Mouse (Mus musculus): ENCODE measurements around the gene Nrip1. TPM values are rescaled to one million over a fixed set of nuclear protein-coding genes. Genes with fewer than 3 reads are reported as not detected.

Gene Nrip1
- polyA plus RNA-seq, 1 experiment from 2014 or later = 40.0 TPM

- Histone ChIP-seq H3K27me3 (ENCODE audit: low read depth, poor library complexity, severe bottlenecking) (no peaks in the 10 kb centered on the region), H3K36me3 (peaks cover 36% of the 10 kb centered on the region), H3K9me3 (replicated peaks) (peaks cover 11% of the 10 kb centered on the region), H3K4me1 (peaks cover 18% of the 10 kb centered on the region), H3K4me3 (no peak overlapping the region), H3K27ac (replicated peaks) (no peak overlapping the region)
- 92% methylated on average over 6 of the region's 6 CpGs for WGBS
- DNase-seq (ENCODE audit: low spot score) = no peak
These were observed 37.7 kb downstream of the Nrip1 start for GRCm38 (mm10) chr16:76335913-76336312.

DNA sequence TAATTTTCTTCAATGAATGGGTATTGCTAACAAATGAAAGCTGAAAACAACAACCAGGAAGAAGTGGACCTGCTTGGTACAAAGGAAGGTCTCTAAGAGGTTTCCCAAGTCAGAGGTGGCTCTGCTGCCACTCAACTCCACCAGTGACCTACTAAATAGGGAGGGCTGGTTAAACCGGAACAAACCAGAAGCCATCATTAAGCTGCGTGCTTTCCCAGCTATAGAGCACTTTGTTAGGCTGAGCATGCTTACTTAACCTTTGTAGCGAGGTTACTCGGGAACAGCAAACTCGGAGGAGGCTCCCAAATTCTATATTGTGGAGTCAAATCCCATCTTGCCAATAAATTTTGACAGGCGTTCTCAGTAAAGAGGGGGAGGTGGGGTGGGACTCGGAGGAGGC lies 41.5 kb downstream of the Nrip1 start:
- peaks cover 22% of the 10 kb centered on the region for H3K4me1 ChIP-seq
- peaks cover 13% of the 10 kb centered on the region for H3K36me3 ChIP-seq
- 50% methylated on average over 7 of the region's 7 CpGs for WGBS
- H3K9me3 ChIP-seq (replicated peaks) = peaks cover 8% of the 10 kb centered on the region
- DNase-seq (ENCODE audit: low spot score) = no peak
- H3K27ac ChIP-seq (replicated peaks) = no peak overlapping the region
- H3K4me3 ChIP-seq = no peak overlapping the region
- no peaks in the 10 kb centered on the region for H3K27me3 ChIP-seq (ENCODE audit: low read depth, poor library complexity, severe bottlenecking)

DNA sequence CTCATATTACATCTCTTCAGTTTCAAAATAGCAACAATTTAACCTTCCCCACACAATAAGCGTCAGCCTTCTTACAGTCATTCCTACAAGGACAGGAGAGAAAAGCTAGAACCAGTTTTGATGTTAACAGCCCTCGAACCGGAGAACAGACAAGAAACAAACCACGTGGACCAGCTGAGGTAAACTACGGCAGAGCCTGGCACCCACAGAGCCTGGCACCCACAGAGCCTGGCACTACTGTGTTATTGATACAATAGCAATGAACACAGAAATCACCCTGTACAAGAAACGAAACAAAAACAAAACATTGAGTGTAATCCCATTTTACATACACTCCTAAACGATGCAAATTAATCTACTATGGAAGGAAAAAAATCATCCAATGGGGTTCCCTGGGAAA lies 42.4 kb downstream of the Nrip1 start:
- DNase-seq (ENCODE audit: low spot score) = no peak
- Histone ChIP-seq H3K9me3 (replicated peaks) (no peaks in the 10 kb centered on the region), H3K36me3 (peaks cover 13% of the 10 kb centered on the region), H3K4me3 (no peak overlapping the region), H3K27me3 (ENCODE audit: low read depth, poor library complexity, severe bottlenecking) (peaks cover 7% of the 10 kb centered on the region; the same call in 1 of the 2 replicates), H3K4me1 (peaks cover 22% of the 10 kb centered on the region), H3K27ac (replicated peaks) (no peak overlapping the region)
- 89% methylated on average over 7 of the region's 7 CpGs for WGBS

DNA sequence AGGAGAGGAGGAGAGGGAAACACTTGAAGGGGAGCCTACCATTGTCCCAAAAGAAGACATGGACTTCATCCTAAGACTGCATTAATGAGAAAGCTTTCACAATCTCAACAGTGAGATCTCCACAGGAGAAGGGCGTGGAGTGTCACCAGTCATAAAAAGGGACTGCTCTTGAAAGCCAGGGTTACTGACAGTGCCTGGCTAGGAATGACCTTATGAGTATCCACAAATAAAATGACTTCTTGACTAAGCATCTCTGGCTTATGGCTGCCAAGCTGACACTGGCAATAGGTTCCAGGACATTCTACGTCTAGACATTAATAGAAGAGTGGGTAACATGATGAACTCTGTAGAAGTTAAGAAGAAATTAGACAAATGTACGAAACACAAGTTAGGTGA lies 48.3 kb downstream of the Nrip1 start:
- Histone ChIP-seq H3K36me3 (peaks cover 22% of the 10 kb centered on the region), H3K4me3 (no peak overlapping the region), H3K4me1 (peaks cover 43% of the 10 kb centered on the region), H3K27ac (replicated peaks) (no peak overlapping the region), H3K9me3 (replicated peaks) (no peaks in the 10 kb centered on the region), H3K27me3 (ENCODE audit: low read depth, poor library complexity, severe bottlenecking) (peaks cover 27% of the 10 kb centered on the region)
- no peak for DNase-seq (ENCODE audit: low spot score)
- 87% methylated on average over 3 of the region's 3 CpGs for WGBS

DNA sequence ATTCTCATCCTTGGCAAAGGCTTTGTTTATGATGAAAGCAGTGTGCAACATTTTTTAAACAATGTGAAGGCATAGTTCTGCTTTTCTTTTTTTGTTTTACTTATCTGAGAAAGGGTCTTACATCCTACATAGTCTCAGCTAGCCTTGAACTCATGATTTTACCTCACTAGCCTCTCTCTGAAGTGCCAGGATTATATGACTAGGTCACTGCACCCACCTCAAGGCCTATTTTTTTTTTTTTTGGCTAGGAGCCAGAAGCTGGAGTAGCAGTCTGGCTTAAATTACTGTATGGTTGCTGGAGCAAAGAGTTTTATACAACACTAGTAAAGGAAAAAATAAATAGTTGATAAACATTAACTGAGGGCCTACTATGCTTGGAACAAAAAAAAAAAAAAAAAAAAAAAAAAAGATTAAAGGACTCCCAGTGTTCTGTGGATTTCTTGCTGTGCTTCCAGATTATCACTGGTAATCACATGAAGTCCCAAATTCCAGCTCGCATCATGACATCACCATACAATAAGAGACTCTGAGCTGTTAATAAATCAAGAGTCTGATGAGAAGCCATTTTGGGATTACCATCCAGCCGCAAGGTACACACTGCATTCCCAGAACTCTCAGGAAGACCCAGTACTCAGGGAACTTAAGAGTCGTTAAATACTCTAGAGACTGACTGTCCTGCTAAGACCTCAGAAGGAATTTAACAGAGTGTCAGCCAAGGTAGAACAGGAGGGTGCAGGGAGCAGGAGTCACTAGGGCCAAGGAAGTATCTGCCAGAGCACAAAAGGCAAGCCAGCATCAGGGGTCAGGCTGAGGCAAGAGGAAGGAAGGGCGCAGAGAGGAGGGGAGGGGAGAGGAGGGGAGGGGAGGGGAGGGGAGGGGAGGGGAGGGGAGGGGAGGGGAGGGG lies 49.0 kb downstream of the Nrip1 start:
- Histone ChIP-seq H3K27me3 (ENCODE audit: low read depth, poor library complexity, severe bottlenecking) (peaks cover 27% of the 10 kb centered on the region), H3K4me1 (peaks cover 49% of the 10 kb centered on the region), H3K27ac (replicated peaks) (no peak overlapping the region), H3K36me3 (peaks cover 22% of the 10 kb centered on the region), H3K4me3 (no peak overlapping the region), H3K9me3 (replicated peaks) (no peaks in the 10 kb centered on the region)
- no peak for DNase-seq (ENCODE audit: low spot score)
- 82% methylated on average over 3 of the region's 4 CpGs for WGBS

DNA sequence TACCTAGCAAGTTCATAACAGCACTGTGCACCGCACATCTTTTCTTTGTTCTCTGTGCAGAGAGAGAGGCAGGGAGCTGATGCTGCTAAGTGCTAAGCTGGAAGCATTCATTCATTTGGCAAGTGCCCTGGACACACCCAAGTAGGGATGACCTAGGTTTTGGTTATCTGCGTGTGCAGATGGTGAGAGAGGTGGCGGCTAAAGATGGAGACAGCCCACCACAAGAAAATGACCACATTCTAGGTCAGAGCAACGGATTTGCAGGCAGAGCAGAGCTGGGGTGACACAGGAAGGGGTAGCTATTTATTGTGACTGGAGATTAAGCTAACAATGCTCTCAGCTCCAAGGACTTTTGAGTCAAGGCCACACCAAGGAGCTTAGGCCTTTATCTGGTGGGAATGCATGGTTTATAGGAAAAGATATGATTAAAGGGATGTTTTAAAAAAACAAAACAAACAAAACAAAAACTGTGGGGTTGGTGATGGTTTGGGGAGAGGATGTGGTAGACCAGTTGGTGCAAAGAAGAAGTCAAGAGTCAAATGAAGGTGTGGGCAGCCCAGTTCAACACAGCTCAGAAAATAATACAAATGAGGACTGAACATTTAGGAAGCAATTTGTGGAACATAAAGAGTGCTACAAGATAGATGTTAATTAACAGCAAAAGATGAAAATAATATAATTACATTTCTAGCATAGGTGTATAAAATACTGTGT lies 49.9 kb downstream of the Nrip1 start:
- Histone ChIP-seq H3K27ac (replicated peaks) (peak overlapping the region; percentile 17; the same call in 1 of the 2 replicates), H3K4me1 (peaks cover 59% of the 10 kb centered on the region), H3K36me3 (peaks cover 22% of the 10 kb centered on the region), H3K9me3 (replicated peaks) (no peaks in the 10 kb centered on the region), H3K4me3 (no peak overlapping the region), H3K27me3 (ENCODE audit: low read depth, poor library complexity, severe bottlenecking) (peaks cover 27% of the 10 kb centered on the region)
- WGBS = 68% methylated on average over 4 of the region's 4 CpGs
- DNase-seq (ENCODE audit: low spot score) = no peak

DNA sequence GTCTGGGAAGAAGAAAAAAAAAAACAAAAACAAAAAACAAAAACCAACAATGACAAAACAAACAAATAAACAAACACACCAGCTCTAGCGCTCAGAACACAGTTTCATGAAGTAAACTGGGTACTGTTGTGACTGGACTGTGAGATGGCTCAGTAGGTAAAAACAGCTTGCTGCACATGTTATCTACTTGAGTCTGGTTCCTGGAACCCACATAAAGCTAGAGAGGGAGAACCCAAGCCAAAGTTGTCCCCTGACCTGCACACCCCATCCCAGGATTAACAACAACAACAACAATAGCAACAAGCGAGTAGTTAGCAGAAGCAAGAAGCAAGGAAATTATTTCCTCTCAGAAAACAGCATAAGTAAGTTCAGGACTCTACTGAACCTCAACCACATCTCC lies 50.5 kb downstream of the Nrip1 start:
- 94% methylated on average over 2 of the region's 2 CpGs for WGBS
- H3K27ac ChIP-seq (replicated peaks) = peak overlapping the region; percentile 17; the same call in 1 of the 2 replicates

GRCm38 (mm10) chr16:76321527-76322165 lies 52.0 kb downstream of the Nrip1 start:
- H3K36me3 ChIP-seq = peaks cover 14% of the 10 kb centered on the region
- peak; percentile 77 for DNase-seq (ENCODE audit: low spot score)
- H3K9me3 ChIP-seq (replicated peaks) = no peaks in the 10 kb centered on the region
- H3K27me3 ChIP-seq (ENCODE audit: low read depth, poor library complexity, severe bottlenecking) = peaks cover 24% of the 10 kb centered on the region
- WGBS = 3% methylated on average over 11 of the region's 11 CpGs
- H3K27ac ChIP-seq (replicated peaks) = 0 out of 2 replicates have a peak overlapping the region, but pooled peaks have one; percentile 11
- peaks cover 73% of the 10 kb centered on the region for H3K4me1 ChIP-seq
- H3K4me3 ChIP-seq = peak overlapping the region; percentile 30; the same call in 1 of the 2 replicates

More for the DNA sequence above, 50.5 kb downstream of the Nrip1 start:
- no peak overlapping the region for H3K4me3 ChIP-seq
- H3K36me3 ChIP-seq = peaks cover 22% of the 10 kb centered on the region
- H3K4me1 ChIP-seq = peaks cover 65% of the 10 kb centered on the region
- H3K27me3 ChIP-seq (ENCODE audit: low read depth, poor library complexity, severe bottlenecking) = peaks cover 27% of the 10 kb centered on the region
- no peak for DNase-seq (ENCODE audit: low spot score)
- H3K9me3 ChIP-seq (replicated peaks) = no peaks in the 10 kb centered on the region

GRCm38 (mm10) chr16:76320118-76320473 lies 53.5 kb downstream of the Nrip1 start:
- Histone ChIP-seq H3K4me1 (peaks cover 73% of the 10 kb centered on the region), H3K4me3 (no peak overlapping the region; the same call in 1 of the 2 replicates), H3K27ac (replicated peaks) (peak overlapping the region; percentile 64; the same call in 1 of the 2 replicates), H3K27me3 (ENCODE audit: low read depth, poor library complexity, severe bottlenecking) (peaks cover 16% of the 10 kb centered on the region), H3K9me3 (replicated peaks) (no peaks in the 10 kb centered on the region), H3K36me3 (peaks cover 3% of the 10 kb centered on the region)
- 55% methylated on average over 5 of the region's 5 CpGs for WGBS
- no peak for DNase-seq (ENCODE audit: low spot score)

DNA sequence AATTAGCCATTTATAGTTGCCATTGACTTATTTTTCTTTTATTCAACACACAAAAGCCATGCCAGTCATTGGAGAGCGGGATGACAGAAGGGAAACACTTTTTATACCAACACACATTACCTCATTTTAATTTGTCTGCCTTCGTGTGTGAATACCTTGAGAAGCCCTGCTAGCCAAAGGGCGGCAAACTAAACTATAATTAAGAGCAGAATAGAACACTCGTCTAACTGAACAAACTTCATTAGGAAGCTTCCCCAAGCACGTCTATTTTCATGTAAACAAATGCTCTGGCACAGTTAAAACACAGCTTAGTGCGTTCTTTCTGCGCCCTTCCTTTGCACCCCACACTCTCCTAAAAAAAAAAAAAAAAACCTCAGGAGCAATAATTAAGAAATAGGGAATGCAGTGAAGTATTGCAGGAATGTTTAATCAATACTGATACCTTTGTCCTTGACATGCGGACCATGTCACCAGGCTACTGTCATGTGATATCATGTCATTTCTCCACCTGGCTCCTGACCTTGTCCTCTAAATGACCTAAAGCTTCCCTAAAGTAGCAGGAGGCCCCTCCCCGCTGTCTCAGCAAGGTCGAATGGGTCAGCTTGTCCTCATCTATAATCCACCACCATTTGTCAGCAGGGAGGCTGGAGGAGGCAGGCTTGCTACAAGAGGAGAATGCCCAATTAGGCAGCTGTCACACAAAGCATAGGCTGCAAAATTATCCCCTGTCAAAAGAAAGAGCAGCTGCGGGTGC lies 54.1 kb downstream of the Nrip1 start:
- no peaks in the 10 kb centered on the region for H3K36me3 ChIP-seq
- H3K4me3 ChIP-seq = no peak overlapping the region; the same call in 1 of the 2 replicates
- WGBS = 41% methylated on average over 11 of the region's 11 CpGs
- H3K4me1 ChIP-seq = peaks cover 71% of the 10 kb centered on the region
- no peaks in the 10 kb centered on the region for H3K9me3 ChIP-seq (replicated peaks)
- H3K27me3 ChIP-seq (ENCODE audit: low read depth, poor library complexity, severe bottlenecking) = peaks cover 16% of the 10 kb centered on the region
- peak overlapping the region; percentile 64; the same call in 1 of the 2 replicates for H3K27ac ChIP-seq (replicated peaks)
- peak; percentile 60 for DNase-seq (ENCODE audit: low spot score)

GRCm38 (mm10) chr16:76318331-76318922 lies 55.2 kb downstream of the Nrip1 start:
- peaks cover 74% of the 10 kb centered on the region for H3K4me1 ChIP-seq

More at GRCm38 (mm10) chr16:76318331-76318922, 55.2 kb downstream of the Nrip1 start:
- no peaks in the 10 kb centered on the region for H3K36me3 ChIP-seq
- no peak overlapping the region for H3K4me3 ChIP-seq
- 82% methylated on average over 13 of the region's 13 CpGs for WGBS
- no peaks in the 10 kb centered on the region for H3K9me3 ChIP-seq (replicated peaks)
- H3K27me3 ChIP-seq (ENCODE audit: low read depth, poor library complexity, severe bottlenecking) = peaks cover 13% of the 10 kb centered on the region
- H3K27ac ChIP-seq (replicated peaks) = no peak overlapping the region
- DNase-seq (ENCODE audit: low spot score) = no peak

Measured in midbrain, embryonic 10.5 days (tissue).